Mouse (Mus musculus) small intestine, adult 2 months (tissue): ENCODE measurements around the gene N4bp2. TPM values are rescaled to one million over a fixed set of nuclear protein-coding genes. Genes with fewer than 3 reads are reported as not detected.

ENCODE experiments used
- H3K27ac ChIP-seq: fragments of 200-500 bp; 2 replicates; pipeline ENCODE4 v1.5.1; 2012; ENCODE audit warnings: low read depth, low read length, control low read depth, inconsistent platforms; ENCODE audit not compliant: insufficient read depth
- H3K27me3 ChIP-seq: fragments of 200-500 bp; 2 replicates; pipeline ENCODE4 v1.6.1; 2012; ENCODE audit warnings: mild to moderate bottlenecking, moderate library complexity, low read length, inconsistent platforms; ENCODE audit not compliant: control insufficient read depth, insufficient read depth
- H3K36me3 ChIP-seq: fragments of 200-500 bp; 2 replicates; pipeline ENCODE4 v1.6.1; 2012; ENCODE audit warnings: mild to moderate bottlenecking, low read length, control low read depth, inconsistent platforms; ENCODE audit not compliant: control insufficient read depth, insufficient read depth
- H3K4me1 ChIP-seq: fragments of 200-500 bp; 2 replicates; pipeline ENCODE4 v1.6.1; 2012; ENCODE audit warnings: low read length, inconsistent platforms, mixed read lengths; ENCODE audit not compliant: control insufficient read depth, insufficient read depth, insufficient read length
- H3K4me3 ChIP-seq: fragments of 200-500 bp; 2 replicates; pipeline ENCODE4 v1.5.1; 2012; ENCODE audit warnings: low read depth, mild to moderate bottlenecking, control low read depth, inconsistent platforms, low read length, moderate library complexity
- CTCF ChIP-seq: fragments of 200-500 bp; IDR thresholded peaks from 2 replicates; pipeline ENCODE4 v1.5.1; 2012; ENCODE audit warnings: low read depth, mild to moderate bottlenecking, control low read depth, inconsistent platforms, low read length, moderate library complexity, mixed read lengths; ENCODE audit not compliant: insufficient replicate concordance, insufficient read length; ENCODE audit errors: extremely low read depth
- POLR2A ChIP-seq: fragments of 200-500 bp; IDR thresholded peaks from 2 replicates; pipeline ENCODE4 v1.6.1; 2012; ENCODE audit warnings: low read depth, mild to moderate bottlenecking, control low read depth, inconsistent platforms, low read length, moderate library complexity
- WGBS: fragments of 180-500 bp; shearing (Covaris S2); methylation state at CpG from one replicate; pipeline ENCODE4 v1.1.7; 2018; 5-methylcytosine and 5-hydroxymethylcytosine counted together
- polyA plus RNA-seq: library from polyadenylated mRNA; depleted of rRNA; stranded (reverse); fragments of >200 nt; gene quantifications from 2 replicates; pipeline ENCODE4 v1.2.3, GENCODE M21; 2012

Gene N4bp2
- polyA plus RNA-seq, 1 experiment = 2.3 TPM

- no peak overlapping the region for H3K27ac ChIP-seq
- TF ChIP-seq POLR2A (no peak), CTCF (no peak)
- 64% methylated on average over 5 of the region's 5 CpGs for WGBS
Measured at GRCm38 (mm10) chr5:65755859-65756258, 7.5 kb upstream of the N4bp2 start.

GRCm38 (mm10) chr5:65757110-65757509 is 6.2 kb upstream of the N4bp2 start:
- 93% methylated on average over 1 of the region's 1 CpGs for WGBS
- no peaks in the 10 kb centered on the region for H3K27me3 ChIP-seq
- no peaks in the 10 kb centered on the region; the same call in 1 of the 2 replicates for H3K4me1 ChIP-seq
- no peaks in the 10 kb centered on the region for H3K36me3 ChIP-seq
- no peak for TF ChIP-seq CTCF
- no peak overlapping the region for H3K27ac ChIP-seq
- no peak overlapping the region for H3K4me3 ChIP-seq

More at GRCm38 (mm10) chr5:65755859-65756258, 7.5 kb upstream of the N4bp2 start:
- no peaks in the 10 kb centered on the region for H3K27me3 ChIP-seq
- H3K4me1 ChIP-seq = peaks cover 2% of the 10 kb centered on the region; the same call in 1 of the 2 replicates
- H3K36me3 ChIP-seq = no peaks in the 10 kb centered on the region
- no peak overlapping the region for H3K4me3 ChIP-seq

- Histone ChIP-seq H3K27ac (no peak overlapping the region), H3K36me3 (no peaks in the 10 kb centered on the region), H3K4me1 (no peaks in the 10 kb centered on the region), H3K27me3 (no peaks in the 10 kb centered on the region), H3K4me3 (no peak overlapping the region)
- TF ChIP-seq POLR2A (no peak), CTCF (no peak)
- 94% methylated on average over 4 of the region's 4 CpGs for WGBS
Measured at GRCm38 (mm10) chr5:65760041-65760440, 3.3 kb upstream of the N4bp2 start.

- 72% methylated on average over 2 of the region's 2 CpGs for WGBS
- Histone ChIP-seq H3K36me3 (no peaks in the 10 kb centered on the region), H3K4me3 (no peak overlapping the region), H3K27me3 (no peaks in the 10 kb centered on the region), H3K27ac (no peak overlapping the region), H3K4me1 (no peaks in the 10 kb centered on the region)
- no peak for TF ChIP-seq POLR2A
- no peak for TF ChIP-seq CTCF
Measured at GRCm38 (mm10) chr5:65760599-65760998, 2.7 kb upstream of the N4bp2 start.

- 29% methylated on average over 5 of the region's 5 CpGs for WGBS
- no peaks in the 10 kb centered on the region for H3K36me3 ChIP-seq
- TF ChIP-seq CTCF (no peak), POLR2A (no peak)
- no peaks in the 10 kb centered on the region for H3K27me3 ChIP-seq
- H3K27ac ChIP-seq = no peak overlapping the region
- no peak overlapping the region for H3K4me3 ChIP-seq
- H3K4me1 ChIP-seq = no peaks in the 10 kb centered on the region
Measured at GRCm38 (mm10) chr5:65761020-65761419, 2.3 kb upstream of the N4bp2 start.

- H3K27ac ChIP-seq = no peak overlapping the region
- H3K36me3 ChIP-seq = no peaks in the 10 kb centered on the region
- H3K4me3 ChIP-seq = no peak overlapping the region
- H3K4me1 ChIP-seq = no peaks in the 10 kb centered on the region
- TF ChIP-seq POLR2A (no peak), CTCF (no peak)
- no peaks in the 10 kb centered on the region for H3K27me3 ChIP-seq
Measured at GRCm38 (mm10) chr5:65761921-65762320, 1.4 kb upstream of the N4bp2 start.

- TF ChIP-seq CTCF (no peak), POLR2A (no peak)
- Histone ChIP-seq H3K4me1 (no peaks in the 10 kb centered on the region), H3K36me3 (no peaks in the 10 kb centered on the region), H3K27me3 (no peaks in the 10 kb centered on the region), H3K4me3 (no peak overlapping the region), H3K27ac (peak overlapping the region; percentile 96)
- WGBS = 2% methylated on average over 3 of the region's 3 CpGs
Measured at GRCm38 (mm10) chr5:65762686-65763085, 635 bp upstream of the N4bp2 start.
